Mouse (Mus musculus) frontal cortex, postnatal 10 days (tissue): ENCODE data around the gene Tsfm.
"Not testable (repeated sequence)": the region's sequence is repeated elsewhere in the genome, so short reads cannot be mapped to it uniquely, and the experiment has no call there.

Experiments
- DNase-seq, 2 experiments: peaks; one replicate each; pipeline ENCODE4 v3.0.0; 2022; ENCODE audit warnings: low spot score in 2 of 2, mixed read lengths in 1 of 2

Gene Tsfm

GRCm38 (mm10) chr10:127063913-127064870 lies 33.6 kb upstream of the Tsfm start:
- DNase-seq: no peak

GRCm38 (mm10) chr10:127063239-127063872 lies 32.7 kb upstream of the Tsfm start, which contains the start of gene Cdk4:
Gene Cdk4 (plus strand): TSS chr10:127063534.
- DNase-seq: peak; percentile 99

- no peak for DNase-seq
Measured at GRCm38 (mm10) chr10:127062503-127062902, 31.9 kb upstream of the Tsfm start.

DNA sequence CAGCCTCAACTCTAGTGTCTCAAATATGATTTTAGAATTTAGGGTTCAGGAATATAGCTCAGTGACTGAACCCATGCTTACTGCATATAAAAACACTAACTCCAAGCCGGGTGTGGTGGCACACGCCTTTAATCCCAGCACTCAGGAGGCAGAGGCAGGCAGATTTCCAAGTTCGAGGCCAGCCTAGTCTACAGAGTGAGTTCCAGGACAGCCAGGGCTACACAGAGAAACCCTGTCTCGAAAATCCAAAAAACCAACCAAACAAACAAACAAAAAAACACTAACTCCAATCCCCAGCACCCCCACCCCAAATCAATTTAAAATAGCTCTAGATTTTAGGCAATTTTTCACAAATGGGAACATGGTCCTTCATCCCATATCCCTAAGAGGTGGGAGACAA lies 31.5 kb upstream of the Tsfm start:
- DNase-seq: not testable (repeated sequence)

GRCm38 (mm10) chr10:127061513-127061912 lies 30.9 kb upstream of the Tsfm start:
- no peak for DNase-seq

GRCm38 (mm10) chr10:127061085-127061484 lies 30.4 kb upstream of the Tsfm start:
- no peak for DNase-seq

GRCm38 (mm10) chr10:127059968-127060916 lies 29.6 kb upstream of the Tsfm start, which contains the start of gene March9:
Gene March9 (minus strand): TSS chr10:127060184.
- DNase-seq: peak; percentile 78 to 80

DNA sequence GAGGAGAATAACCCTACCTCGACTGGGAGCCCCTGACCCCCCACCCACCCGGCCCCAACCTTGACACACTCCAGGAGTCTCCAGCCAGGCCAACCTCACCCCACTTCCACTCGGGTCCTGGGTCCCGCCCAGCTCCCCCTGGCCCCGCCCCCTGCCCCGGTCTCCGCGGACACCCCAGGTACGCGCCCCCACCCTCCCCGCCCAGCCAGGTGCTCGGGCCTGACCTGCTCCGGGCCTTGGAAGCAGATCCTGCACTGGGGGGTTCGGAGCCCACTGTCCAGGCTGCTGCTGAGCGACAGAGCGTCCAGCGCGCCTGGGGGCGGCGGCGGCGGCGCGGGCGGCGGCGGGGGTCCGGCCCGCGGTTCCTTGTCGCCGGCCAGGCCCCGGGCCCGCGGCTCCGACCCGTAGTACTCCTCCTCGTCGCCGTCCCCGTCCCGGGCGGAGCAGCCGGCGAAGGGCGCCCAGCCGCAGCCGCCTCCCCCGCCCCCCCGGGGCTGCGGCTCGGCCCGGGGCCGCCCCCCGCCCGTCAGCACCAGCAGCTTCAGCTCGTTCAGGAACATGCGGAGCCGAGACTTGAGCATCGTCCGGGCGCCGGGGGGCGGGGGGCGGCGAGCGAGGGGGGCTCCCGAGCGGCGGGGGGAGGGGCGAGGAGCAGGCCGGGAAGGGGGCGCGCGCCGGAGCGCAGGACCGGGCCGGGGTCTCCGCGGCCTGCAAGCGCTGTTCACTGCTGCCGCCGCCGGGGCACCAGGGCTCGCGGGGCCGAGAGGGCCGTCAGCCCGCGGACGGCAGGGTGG lies 28.7 kb upstream of the Tsfm start:
- DNase-seq: peak in 1 of 2 experiments; percentile 54

DNA sequence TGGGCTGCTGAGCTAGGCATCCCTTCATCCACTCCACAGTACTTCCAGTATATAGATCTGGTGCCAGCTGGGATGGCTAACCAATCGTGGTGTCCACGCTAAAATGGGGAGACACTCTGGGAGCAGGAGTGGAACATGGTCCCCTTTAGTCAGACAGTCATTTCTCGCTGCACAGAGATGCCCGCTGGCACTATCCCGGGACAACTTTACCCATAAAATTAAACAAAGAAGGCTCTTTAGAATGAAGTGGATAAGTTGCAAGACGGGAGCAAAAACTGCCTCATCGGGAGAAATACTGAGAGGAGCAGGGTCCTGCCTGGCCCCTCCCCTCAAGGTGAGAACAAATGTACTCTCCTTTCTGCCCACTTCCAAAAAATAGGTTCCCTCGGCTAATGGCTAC lies 28.1 kb upstream of the Tsfm start:
- no peak for DNase-seq

GRCm38 (mm10) chr10:127058161-127058560 lies 27.5 kb upstream of the Tsfm start:
- DNase-seq: peak in 1 of 2 experiments; percentile 74

- no peak for DNase-seq
Measured at GRCm38 (mm10) chr10:127056490-127056889, 25.9 kb upstream of the Tsfm start.

GRCm38 (mm10) chr10:127055406-127055805 lies 24.8 kb upstream of the Tsfm start:
- DNase-seq: no peak

GRCm38 (mm10) chr10:127054646-127055045 lies 24.0 kb upstream of the Tsfm start:
- DNase-seq: no peak

DNA sequence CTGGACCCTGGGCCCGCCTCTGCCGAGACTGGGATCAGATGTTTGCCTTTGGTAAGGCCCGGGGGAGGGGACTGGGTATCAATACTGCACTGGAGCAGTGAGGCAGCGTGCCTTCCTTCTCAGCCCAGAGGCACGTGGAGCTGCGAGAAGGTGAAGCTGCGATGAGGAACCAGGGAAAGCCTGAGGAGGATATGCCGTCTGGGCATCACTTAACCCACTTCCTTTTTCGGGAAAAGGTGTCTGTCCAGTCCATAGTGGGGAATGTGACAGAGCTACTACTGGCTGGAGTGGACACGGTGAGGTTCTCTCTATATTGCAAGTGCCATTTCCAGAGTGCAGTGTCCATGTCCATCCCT lies 19.5 kb upstream of the Tsfm start:
- DNase-seq: no peak

- DNase-seq: no peak
Measured at GRCm38 (mm10) chr10:127049395-127050118, 18.9 kb upstream of the Tsfm start.

DNA sequence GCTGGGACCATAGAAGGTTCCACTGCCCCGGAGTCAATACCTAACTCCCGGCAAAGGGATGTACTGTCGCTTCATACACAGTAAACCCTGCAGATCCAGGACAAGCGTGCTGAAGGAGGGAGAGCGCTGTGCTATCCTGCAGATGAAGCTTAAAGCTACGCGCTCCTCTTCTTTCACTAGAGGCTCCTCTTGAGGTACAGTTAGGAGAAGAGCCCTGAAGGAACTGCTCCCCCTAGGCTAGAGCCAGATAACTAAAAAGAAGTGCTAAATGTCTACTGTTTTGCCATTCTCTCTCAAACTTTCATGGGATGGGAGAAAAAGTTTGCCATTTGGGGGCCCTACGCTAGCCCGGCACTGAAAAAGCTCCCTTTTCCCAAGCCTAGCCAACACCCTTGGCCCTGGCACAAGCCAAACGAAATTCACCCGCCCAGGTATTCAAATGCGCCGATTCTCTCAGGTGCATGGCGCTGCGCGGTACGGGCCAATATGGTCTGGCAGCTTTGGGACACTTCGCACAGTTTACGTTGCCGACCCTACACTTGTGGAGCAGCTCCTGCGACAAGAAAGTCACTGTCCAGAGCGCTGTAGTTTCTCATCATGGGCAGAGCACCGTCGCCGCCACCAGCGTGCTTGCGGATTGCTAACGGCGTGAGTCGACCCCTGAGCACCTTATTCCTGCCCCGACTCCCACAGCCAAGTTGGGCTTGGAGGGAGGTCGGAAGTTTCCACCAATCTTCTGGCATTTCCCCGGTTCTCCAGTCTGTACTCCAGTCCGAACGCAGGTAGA lies 18.2 kb upstream of the Tsfm start:
- no peak for DNase-seq

DNA sequence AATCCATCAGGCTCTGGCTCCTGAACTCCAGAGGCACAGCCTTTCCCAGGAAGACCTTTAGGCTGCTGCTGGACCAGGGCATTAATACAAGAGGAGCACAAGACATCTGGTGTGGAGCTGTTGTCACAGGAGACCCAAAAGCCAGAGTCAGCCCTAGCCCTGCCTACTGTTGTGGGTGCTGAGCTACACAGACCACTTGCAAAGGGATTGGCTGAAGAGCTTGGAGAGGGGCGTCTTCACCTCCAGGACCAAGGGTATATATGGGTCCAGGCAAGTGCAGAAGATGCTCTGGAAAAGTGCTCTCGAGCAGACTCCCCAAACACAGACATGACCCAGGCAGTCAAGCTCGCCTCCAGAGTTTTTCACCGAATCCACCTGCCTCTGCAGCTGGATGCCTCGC lies 17.3 kb upstream of the Tsfm start, which contains the start of gene Cyp27b1:
Gene Cyp27b1, plus strand, starts transcription at position 297 of the 400 bp plus-strand sequence.
- DNase-seq: no peak

- DNase-seq: no peak
Measured at GRCm38 (mm10) chr10:127043187-127043586, 12.5 kb upstream of the Tsfm start.

- DNase-seq: no peak
Measured at GRCm38 (mm10) chr10:127042468-127043115, 12.0 kb upstream of the Tsfm start.
